Mouse (Mus musculus) thymus, postnatal 25 days (tissue): Measurements from ENCODE around the gene H2-DMb2.

Experiments
- DNase-seq: peaks from one replicate; pipeline ENCODE4 v3.0.0; 2022

Gene H2-DMb2

GRCm38 (mm10) chr17:34186885-34187260, 43.8 kb downstream of the H2-DMb2 start:
- no peak for DNase-seq

GRCm38 (mm10) chr17:34187261-34187916, 44.3 kb downstream of the H2-DMb2 start, which contains the start of the genes Tap1 and Psmb9:
Gene Tap1, plus strand, starts transcription at chr17:34187553.
Gene Psmb9, minus strand, starts transcription at chr17:34187764.
- peak; percentile 100 for DNase-seq

GRCm38 (mm10) chr17:34188010-34188409, 44.9 kb downstream of the H2-DMb2 start:
- peak; percentile 55 for DNase-seq

- DNase-seq, result no peak
These were observed 45.9 kb downstream of the H2-DMb2 start for GRCm38 (mm10) chr17:34188986-34189385.

- DNase-seq, result no peak
These were observed 49.7 kb downstream of the H2-DMb2 start for GRCm38 (mm10) chr17:34192852-34193251.

- no peak for DNase-seq
These were observed 50.4 kb downstream of the H2-DMb2 start for GRCm38 (mm10) chr17:34193468-34193867.

- no peak for DNase-seq
These were observed 51.6 kb downstream of the H2-DMb2 start for GRCm38 (mm10) chr17:34194723-34195122.

- DNase-seq, result peak; percentile 91
These were observed 53.4 kb downstream of the H2-DMb2 start for GRCm38 (mm10) chr17:34196491-34196890.

- peak; percentile 90 for DNase-seq
These were observed 54.1 kb downstream of the H2-DMb2 start, which contains the start of gene Psmb8 for GRCm38 (mm10) chr17:34196941-34197894. Gene Psmb8, plus strand, starts transcription at chr17:34197721.

- DNase-seq, result peak; percentile 85
These were observed 54.9 kb downstream of the H2-DMb2 start for GRCm38 (mm10) chr17:34197904-34198520.

- DNase-seq, result no peak
These were observed 55.4 kb downstream of the H2-DMb2 start for GRCm38 (mm10) chr17:34198521-34198912.

GRCm38 (mm10) chr17:34199050-34199619, 56.0 kb downstream of the H2-DMb2 start:
- peak; percentile 51 for DNase-seq

- DNase-seq, result no peak
These were observed 56.9 kb downstream of the H2-DMb2 start for GRCm38 (mm10) chr17:34200047-34200446.

GRCm38 (mm10) chr17:34200772-34201505, 57.8 kb downstream of the H2-DMb2 start:
- peak; percentile 71 for DNase-seq
